Comparison of ENCODE assay signal across 25 mouse cellular contexts in the genomic region with DNA sequence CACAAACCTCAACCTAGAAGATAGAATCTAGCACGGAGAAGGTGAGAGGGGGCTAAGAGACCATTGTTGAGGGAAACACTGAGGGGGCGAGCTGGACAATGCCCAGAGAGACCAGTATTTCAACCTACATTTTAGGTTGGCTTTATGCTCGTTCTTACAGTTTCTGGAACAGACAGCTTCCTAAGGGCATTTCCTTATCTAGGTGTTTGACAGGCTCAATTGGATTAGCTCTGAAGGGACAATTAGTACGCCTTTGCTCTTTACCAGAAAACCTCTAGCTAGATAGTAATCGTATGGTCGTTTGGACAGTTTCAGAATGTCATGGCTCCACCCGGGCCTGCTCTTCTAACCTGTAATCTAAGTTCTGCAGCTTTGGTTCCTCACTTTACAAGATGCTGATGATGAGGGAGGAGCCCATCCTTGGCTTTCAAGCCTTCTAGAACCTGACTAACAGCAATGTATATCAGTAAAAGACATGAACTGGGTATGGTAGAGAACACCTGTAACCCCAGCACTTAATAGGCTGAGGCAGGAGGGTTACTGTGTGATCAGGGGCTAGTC. TPM values are rescaled to one million over a fixed set of nuclear protein-coding genes. Genes with fewer than 3 reads are reported as not detected.
DNase-seq lines count a peak whose midpoint lies in the region; ATAC-seq and TF ChIP-seq lines count a peak whose summit lies in the region.
"Had no signal": no experiment of that assay in that cellular context is flagged by ENCODE, and none has a peak within 500 bp of the region (broad histone marks: within the 10 kb centered on the region; RNA-seq: fewer than 3 reads in every experiment).

No protein-coding gene starts in this region.

- DNase-seq in heart, adult 11 months: peak; percentile 74
- peak; percentile 81 for DNase-seq in MEL (ENCODE audit: low read depth, low spot score)
- DNase-seq in thymus, postnatal 4 days: no peak
- DNase-seq: adrenal gland, adult 2 months; adrenal gland, postnatal 10 days; adrenal gland, postnatal 25 days; B cell, adult 2 months; cerebellum, adult 11-12 months; cerebellum, adult 2 months; cerebellum, adult 9-10 months; cerebellum, postnatal 10 days; cerebellum, postnatal 36 days; embryo, embryonic 11 days had no signal

- no peak overlapping the region for H3K9ac ChIP-seq in heart, embryonic 11.5 days (ENCODE audit: low read depth, low read length)
- peak overlapping the region; percentile 27 for H3K9ac ChIP-seq in MEL (ENCODE audit: control insufficient read depth, low read depth, low read length, poor library complexity, severe bottlenecking)
- H3K9ac ChIP-seq: embryonic facial prominence, embryonic 13.5 days; embryonic facial prominence, embryonic 15.5 days; forebrain, embryonic 12.5 days had no signal

- H3K36me3 ChIP-seq in heart, embryonic 11.5 days (ENCODE audit: control insufficient read depth, insufficient read depth, low read length): no peaks in the 10 kb centered on the region
- peaks cover 5 to 57% of the 10 kb centered on the region in 2 experiments; a peak in 3 of 4 replicates for H3K36me3 ChIP-seq in MEL (ENCODE audit: control insufficient read depth in 1 of 2, insufficient read depth in 2 of 2, low read length in 2 of 2)
- H3K36me3 ChIP-seq: embryonic facial prominence, embryonic 13.5 days; embryonic facial prominence, embryonic 15.5 days; forebrain, embryonic 10.5 days; forebrain, embryonic 12.5 days had no signal

- WGBS in heart, embryonic 11.5 days (ENCODE audit: insufficient replicate concordance): 63% methylated on average over 7 of the region's 7 CpGs

- H3K4me3 ChIP-seq in heart, embryonic 11.5 days (ENCODE audit: low read depth, low read length): no peak overlapping the region
- H3K4me3 ChIP-seq in MEL (ENCODE audit: control insufficient read depth in 1 of 2, insufficient read depth in 1 of 2, low read depth in 2 of 2, low read length in 2 of 2): no peak overlapping the region
- H3K4me3 ChIP-seq: embryonic facial prominence, embryonic 13.5 days; embryonic facial prominence, embryonic 15.5 days; erythroblast, embryonic 14.5 days; forebrain, embryonic 10.5 days; forebrain, embryonic 12.5 days had no signal

- no peak overlapping the region for H3K27ac ChIP-seq in heart, embryonic 11.5 days (ENCODE audit: low read depth, low read length)
- peak overlapping the region; percentile 98 for H3K27ac ChIP-seq in MEL (ENCODE audit: control insufficient read depth, low read depth, low read length)
- H3K27ac ChIP-seq: embryonic facial prominence, embryonic 13.5 days; forebrain, embryonic 10.5 days; forebrain, embryonic 12.5 days had no signal

- H3K27me3 ChIP-seq in heart, embryonic 11.5 days (ENCODE audit: control insufficient read depth, insufficient read depth, low read length): no peaks in the 10 kb centered on the region
- H3K27me3 ChIP-seq in MEL (ENCODE audit: control insufficient read depth in 1 of 2, insufficient read depth in 2 of 2, low read length in 2 of 2): no peaks in the 10 kb centered on the region
- H3K27me3 ChIP-seq: CH12.LX; embryonic facial prominence, embryonic 13.5 days; embryonic facial prominence, embryonic 15.5 days had no signal

- H3K4me1 ChIP-seq in heart, embryonic 11.5 days (ENCODE audit: control insufficient read depth, insufficient read depth, low read length): 0 out of 2 replicates have a peak, but pooled peaks cover 4% of the 10 kb centered on the region
- H3K4me1 ChIP-seq in MEL (ENCODE audit: control insufficient read depth in 1 of 2, insufficient read depth in 2 of 2, low read length in 2 of 2): peaks cover 22 to 51% of the 10 kb centered on the region in 2 experiments

- peak; percentile 57 to 86; a peak in 3 of 4 replicates for TF ChIP-seq EP300 in MEL (IDR thresholded peaks at IDR 0.05; ENCODE audit: low read depth in 1 of 2, low read length in 2 of 2)

- TF ChIP-seq CTCF in MEL (IDR thresholded peaks at IDR 0.05 in 2 of 3, conservative IDR thresholded peaks at IDR 0.05 in 1 of 3; ENCODE audit: control insufficient read depth in 1 of 3, insufficient read depth in 1 of 3, low read depth in 2 of 3, low read length in 3 of 3, poor library complexity in 1 of 3, severe bottlenecking in 1 of 3): no peak

- ATAC-seq in heart, embryonic 11.5 days (replicated peaks; ENCODE audit: insufficient number of reproducible peaks, low FRiP score, low TSS enrichment): no peak
- ATAC-seq in megakaryocyte-erythroid progenitor cell, adult 5-6 weeks (replicated peaks; ENCODE audit: low FRiP score, low TSS enrichment, poor library complexity, severe bottlenecking): peak; percentile 34
- ATAC-seq: CD4-positive, CD25-positive, alpha-beta regulatory T cell, adult 4 months; forebrain, embryonic 14.5 days; forebrain, embryonic 16.5 days had no signal

- H3K9me3 ChIP-seq in heart, embryonic 11.5 days (replicated peaks; ENCODE audit: control insufficient read depth, low read length): no peaks in the 10 kb centered on the region
- no peaks in the 10 kb centered on the region for H3K9me3 ChIP-seq in MEL (replicated peaks; ENCODE audit: insufficient read depth, low read length)
- H3K9me3 ChIP-seq: embryonic facial prominence, embryonic 13.5 days; embryonic facial prominence, embryonic 15.5 days; forebrain, embryonic 10.5 days; forebrain, embryonic 12.5 days; G1E had no signal

- H3K79me2 ChIP-seq in MEL (ENCODE audit: control insufficient read depth, insufficient read depth, low read length, poor library complexity): peaks cover 22% of the 10 kb centered on the region

- no peak for TF ChIP-seq RAD21 in MEL (IDR thresholded peaks at IDR 0.05; ENCODE audit: low read depth, low read length)

- H3K4me2 ChIP-seq in heart, embryonic 11.5 days: no peak overlapping the region
- H3K4me2 ChIP-seq: embryonic facial prominence, embryonic 13.5 days; embryonic facial prominence, embryonic 15.5 days; forebrain, embryonic 12.5 days had no signal

- no peak for TF ChIP-seq POLR2A in MEL (IDR thresholded peaks at IDR 0.05; ENCODE audit: control insufficient read depth in 1 of 2, insufficient read depth in 1 of 2, low read depth in 1 of 2, low read length in 2 of 2, poor library complexity in 1 of 2)

TF ChIP-seq in MEL, 35 proteins besides CTCF, POLR2A, EP300 and RAD21 (continues in another document):
- TF ChIP-seq CHD2 (IDR thresholded peaks at IDR 0.05; ENCODE audit: low read length): no peak
- TF ChIP-seq E2F4 (IDR thresholded peaks at IDR 0.05; ENCODE audit: borderline replicate concordance, low read depth, low read length): no peak
- peak; percentile 56 for TF ChIP-seq SIN3A (IDR thresholded peaks at IDR 0.05; ENCODE audit: low read length)
- peak; percentile 40; the same call in 1 of the 2 replicates for TF ChIP-seq MXI1 (IDR thresholded peaks at IDR 0.05; ENCODE audit: low read depth, low read length)
- no peak for TF ChIP-seq MAX (IDR thresholded peaks at IDR 0.05; ENCODE audit: low read length)
- no peak for TF ChIP-seq POLR2AphosphoS5 (IDR thresholded peaks at IDR 0.05; ENCODE audit: borderline replicate concordance, low read depth, low read length)
- TF ChIP-seq JUND (IDR thresholded peaks at IDR 0.05; ENCODE audit: low read depth, low read length): no peak
- no peak for TF ChIP-seq ZKSCAN1 (IDR thresholded peaks at IDR 0.05; ENCODE audit: low read depth, low read length)
- no peak for TF ChIP-seq USF1 (IDR thresholded peaks at IDR 0.05; ENCODE audit: low read depth, low read length)
- no peak for TF ChIP-seq TBP (IDR thresholded peaks at IDR 0.05; ENCODE audit: low read depth, low read length)
- TF ChIP-seq HCFC1 (IDR thresholded peaks at IDR 0.05; ENCODE audit: low read depth, low read length): no peak
- 0 out of 2 replicates have a peak, but pooled peaks have one; percentile 16 for TF ChIP-seq POLR2AphosphoS2 (IDR thresholded peaks at IDR 0.05; ENCODE audit: low read length)
- TF ChIP-seq ETS1 (IDR thresholded peaks at IDR 0.05; ENCODE audit: low read depth, low read length): no peak; the same call in 1 of the 2 replicates
- no peak for TF ChIP-seq SMC3 (IDR thresholded peaks at IDR 0.05; ENCODE audit: low read depth, low read length)
- no peak for TF ChIP-seq UBTF (IDR thresholded peaks at IDR 0.05; ENCODE audit: borderline replicate concordance, insufficient read depth, low read depth, low read length)
- TF ChIP-seq BHLHE40 (IDR thresholded peaks at IDR 0.05; ENCODE audit: borderline replicate concordance, low read depth, low read length): no peak
- TF ChIP-seq ZNF384 (IDR thresholded peaks at IDR 0.05; ENCODE audit: low read depth, low read length): no peak
- peak; percentile 49; the same call in 1 of the 2 replicates for TF ChIP-seq RCOR1 (IDR thresholded peaks at IDR 0.05; ENCODE audit: low read depth, low read length)
- no peak; the same call in 1 of the 2 replicates for TF ChIP-seq NELFE (IDR thresholded peaks at IDR 0.05; ENCODE audit: low read depth, low read length)
- TF ChIP-seq TCF12 (IDR thresholded peaks at IDR 0.05; ENCODE audit: low read depth, low read length): peak; percentile 69
- TF ChIP-seq KAT2A (conservative IDR thresholded peaks at IDR 0.05; ENCODE audit: low read depth, low read length): no peak
- peak; percentile 77 for TF ChIP-seq MYB (IDR thresholded peaks at IDR 0.05; ENCODE audit: low read depth, low read length)
- no peak for TF ChIP-seq MAFK (IDR thresholded peaks at IDR 0.05; ENCODE audit: borderline replicate concordance, low read depth, low read length)
- TF ChIP-seq CHD1 (IDR thresholded peaks at IDR 0.05; ENCODE audit: low read depth, low read length): no peak
- TF ChIP-seq MEF2A (IDR thresholded peaks at IDR 0.05; ENCODE audit: extremely low read depth, insufficient replicate concordance, low read depth, low read length, poor library complexity, severe bottlenecking): no peak
- peak; percentile 36; the same call in 1 of the 2 replicates for TF ChIP-seq MYC (IDR thresholded peaks at IDR 0.05; ENCODE audit: low read depth, low read length)
- no peak for TF ChIP-seq USF2 (IDR thresholded peaks at IDR 0.05; ENCODE audit: borderline replicate concordance in 1 of 2, insufficient read depth in 1 of 2, low read depth in 1 of 2, low read length in 2 of 2)
- TF ChIP-seq GABPA (IDR thresholded peaks at IDR 0.05; ENCODE audit: low read depth, low read length): no peak
- TF ChIP-seq TAL1 (IDR thresholded peaks at IDR 0.05; ENCODE audit: low read length): peak; percentile 79
- no peak for TF ChIP-seq NRF1 (IDR thresholded peaks at IDR 0.05; ENCODE audit: insufficient read depth, low read depth, low read length, poor library complexity, severe bottlenecking)

RNA-seq across cellular contexts. Expression of a gene that starts 4.5 kb away (rescaled TPM):
- 323 and 328 TPM in 2 replicates for polyA plus RNA-seq in heart, embryonic 11.5 days (2014; fragmentation: Nextera tagmentation; extraction: Ambion mirVana)
- 239 and 249 TPM in 2 replicates for total RNA-seq in MEL (2012; rRNA removed)
- polyA plus RNA-seq in MEL (2012; ENCODE audit: insufficient read depth in 1 of 2, insufficient read length in 2 of 2, low read depth in 1 of 2, low replicate concordance in 2 of 2, missing spikeins in 1 of 2): 100 to 1,000 TPM in 1 of 2 experiments, not detected in 1; 158 TPM
- total RNA-seq in megakaryocyte-erythroid progenitor cell, adult 5-6 weeks (2014; fragmentation: Nextera tagmentation): 290 and 320 TPM in 2 replicates
- total RNA-seq in megakaryocyte-erythroid progenitor cell, adult 5-6 weeks (2017): 93.4 and 153 TPM in 2 replicates
